Comparison of ENCODE assay signal across 13 mouse cellular contexts in genomic region chr4:87739524-87740128, GRCm38 (mm10).
DNase-seq lines count a peak whose midpoint lies in the region; ATAC-seq lines count a peak whose summit lies in the region.
"Had no signal": no experiment of that assay in that cellular context is flagged by ENCODE, and none has a peak within 500 bp of the region (broad histone marks: within the 10 kb centered on the region; RNA-seq: fewer than 3 reads in every experiment).

No protein-coding gene starts in this region.

- H3K4me1 ChIP-seq in kidney, embryonic 16.5 days (ENCODE audit: insufficient read depth, low read length) = peaks cover 18% of the 10 kb centered on the region
- peaks cover 9% of the 10 kb centered on the region for H3K4me1 ChIP-seq in embryonic facial prominence, embryonic 10.5 days
- H3K4me1 ChIP-seq in forebrain, embryonic 16.5 days (replicated peaks; ENCODE audit: control insufficient read depth, insufficient read depth, low read length) = peaks cover 14% of the 10 kb centered on the region
- H3K4me1 ChIP-seq in midbrain, embryonic 14.5 days (ENCODE audit: control insufficient read depth, insufficient read depth, low read length) = peaks cover 12% of the 10 kb centered on the region
- H3K4me1 ChIP-seq: megakaryocyte, embryonic 14.5 days had no signal

- peak; percentile 73 for ATAC-seq in kidney, embryonic 16.5 days (ENCODE audit: low FRiP score, low TSS enrichment)
- peak; percentile 98 for ATAC-seq in forebrain, embryonic 16.5 days
- ATAC-seq in midbrain, embryonic 14.5 days (ENCODE audit: low FRiP score, low TSS enrichment) = peak; percentile 58; the same call in 1 of the 2 replicates

- H3K4me2 ChIP-seq in kidney, embryonic 16.5 days (replicated peaks; ENCODE audit: low read depth, low read length) = no peak overlapping the region
- H3K4me2 ChIP-seq in forebrain, embryonic 16.5 days (ENCODE audit: low read length) = no peak overlapping the region
- H3K4me2 ChIP-seq in midbrain, embryonic 14.5 days (ENCODE audit: low read length) = no peak overlapping the region

- no peak overlapping the region for H3K9ac ChIP-seq in kidney, embryonic 16.5 days (replicated peaks; ENCODE audit: low read length)
- 0 out of 2 replicates have a peak overlapping the region, but pooled peaks have one; percentile 26 for H3K9ac ChIP-seq in forebrain, embryonic 16.5 days (replicated peaks; ENCODE audit: low read depth, low read length)
- H3K9ac ChIP-seq in midbrain, embryonic 14.5 days (replicated peaks; ENCODE audit: low read length) = no peak overlapping the region

- WGBS in kidney, embryonic 16.5 days = 42% methylated on average over 7 of the region's 7 CpGs
- WGBS in embryonic facial prominence, embryonic 10.5 days = 50% methylated on average over 7 of the region's 7 CpGs
- WGBS in forebrain, embryonic 16.5 days = 23% methylated on average over 7 of the region's 7 CpGs
- 53% methylated on average over 7 of the region's 7 CpGs for WGBS in midbrain, embryonic 14.5 days

- H3K4me3 ChIP-seq in kidney, embryonic 16.5 days (ENCODE audit: low read length) = no peak overlapping the region
- no peak overlapping the region for H3K4me3 ChIP-seq in embryonic facial prominence, embryonic 10.5 days
- H3K4me3 ChIP-seq in forebrain, embryonic 16.5 days (replicated peaks; ENCODE audit: low read length) = no peak overlapping the region
- no peak overlapping the region for H3K4me3 ChIP-seq in midbrain, embryonic 14.5 days (replicated peaks; ENCODE audit: low read depth, low read length)
- H3K4me3 ChIP-seq: megakaryocyte, embryonic 14.5 days had no signal

- H3K9me3 ChIP-seq in kidney, embryonic 16.5 days (ENCODE audit: low read length) = no peaks in the 10 kb centered on the region; the same call in 1 of the 2 replicates
- H3K9me3 ChIP-seq in embryonic facial prominence, embryonic 10.5 days = no peaks in the 10 kb centered on the region
- H3K9me3 ChIP-seq in forebrain, embryonic 16.5 days (ENCODE audit: control insufficient read depth, low read length) = no peaks in the 10 kb centered on the region
- H3K9me3 ChIP-seq in midbrain, embryonic 14.5 days (ENCODE audit: control insufficient read depth, low read length) = no peaks in the 10 kb centered on the region
- H3K9me3 ChIP-seq: megakaryocyte, embryonic 14.5 days had no signal

- DNase-seq in kidney, adult 11 months = no peak
- no peak for DNase-seq in embryonic facial prominence, embryonic 10.5 days (ENCODE audit: low spot score)
- peak; percentile 50 for DNase-seq in midbrain, embryonic 14.5 days
- no peak for DNase-seq in thymus, postnatal 4 days
- no peak for DNase-seq in urinary bladder, postnatal 25 days (ENCODE audit: low spot score)
- DNase-seq in spleen, postnatal 36 days (ENCODE audit: low spot score in 2 of 2) = no peak
- DNase-seq: adrenal gland, adult 2 months; cerebellum, postnatal 14 days; gastrocnemius, postnatal 14 days; thymus, adult 18-20 months had no signal

- peak overlapping the region; percentile 46; the same call in 1 of the 2 replicates for H3K27ac ChIP-seq in kidney, embryonic 16.5 days (ENCODE audit: low read length)
- 0 out of 2 replicates have a peak overlapping the region, but pooled peaks have one; percentile 14 for H3K27ac ChIP-seq in embryonic facial prominence, embryonic 10.5 days (replicated peaks)
- peak overlapping the region; percentile 80 for H3K27ac ChIP-seq in forebrain, embryonic 16.5 days (ENCODE audit: low read length)
- H3K27ac ChIP-seq in midbrain, embryonic 14.5 days (replicated peaks; ENCODE audit: low read depth, low read length) = peak overlapping the region; percentile 26; the same call in 1 of the 2 replicates

- no peaks in the 10 kb centered on the region; the same call in 1 of the 2 replicates for H3K27me3 ChIP-seq in kidney, embryonic 16.5 days (ENCODE audit: insufficient read depth, low read length)
- no peaks in the 10 kb centered on the region for H3K27me3 ChIP-seq in embryonic facial prominence, embryonic 10.5 days (replicated peaks; ENCODE audit: low read depth, poor library complexity, severe bottlenecking)
- H3K27me3 ChIP-seq in forebrain, embryonic 16.5 days (replicated peaks; ENCODE audit: control insufficient read depth, insufficient read depth, low read length) = no peaks in the 10 kb centered on the region
- no peaks in the 10 kb centered on the region for H3K27me3 ChIP-seq in midbrain, embryonic 14.5 days (ENCODE audit: control insufficient read depth, insufficient read depth, low read length)
- H3K27me3 ChIP-seq: megakaryocyte, embryonic 14.5 days had no signal

- H3K36me3 ChIP-seq in kidney, embryonic 16.5 days (ENCODE audit: insufficient read depth, low read length) = no peaks in the 10 kb centered on the region
- H3K36me3 ChIP-seq in embryonic facial prominence, embryonic 10.5 days (replicated peaks) = no peaks in the 10 kb centered on the region
- H3K36me3 ChIP-seq in forebrain, embryonic 16.5 days (ENCODE audit: control insufficient read depth, insufficient read depth) = no peaks in the 10 kb centered on the region
- H3K36me3 ChIP-seq in midbrain, embryonic 14.5 days (ENCODE audit: control insufficient read depth, insufficient read depth, low read length) = no peaks in the 10 kb centered on the region

Comparison
In these comparisons a context has a peak if more than half of its experiments do, and no peak if none do; other contexts are left out.
1. H3K27ac ChIP-seq: peak in every context shown above with its lines; median percentile 80 in forebrain, embryonic 16.5 days; 46 in kidney, embryonic 16.5 days; 26 in midbrain, embryonic 14.5 days; 14 in embryonic facial prominence, embryonic 10.5 days.